Mouse (Mus musculus) liver, embryonic 14.5 days (tissue): ENCODE measurements around the gene Csf2rb. TPM values are rescaled to one million over a fixed set of nuclear protein-coding genes. Genes with fewer than 3 reads are reported as not detected.
"Not testable (repeated sequence)": the region's sequence is repeated elsewhere in the genome, so short reads cannot be mapped to it uniquely, and the experiment has no call there.

Source experiments
- ATAC-seq: fragments of 200-750 bp; cut with Nextera tagmentation; 2 replicates; pipeline ENCODE4 v1.8.0; 2017; ENCODE audit warnings: moderate number of reproducible peaks, mild to moderate bottlenecking, moderate library complexity; ENCODE audit not compliant: insufficient read depth
- DNase-seq, 3 experiments: peaks; one replicate each; pipeline ENCODE4 v3.0.0-alpha.2; 2012 to 2013; ENCODE audit warnings: low read depth in 3 of 3, low spot score in 3 of 3
- H3K27ac ChIP-seq: fragments of 300-500 bp; sonication (generic); 2 replicates; pipeline ENCODE4 v1.5.1; 2014; ENCODE audit warnings: moderate library complexity, mild to moderate bottlenecking, control low read depth, inconsistent platforms
- H3K27me3 ChIP-seq: fragments of 300-500 bp; sonication (generic); 2 replicates; pipeline ENCODE4 v1.6.1; 2014; ENCODE audit warnings: mild to moderate bottlenecking, low read length, moderate library complexity; ENCODE audit not compliant: control insufficient read depth, insufficient read depth
- H3K36me3 ChIP-seq: fragments of 300-500 bp; sonication (generic); replicated peaks from 2 replicates; pipeline ENCODE4 v1.6.1; 2014; ENCODE audit warnings: low read depth; ENCODE audit not compliant: control insufficient read depth, insufficient read depth
- H3K4me1 ChIP-seq, 2 experiments: fragments of 200-500 bp in 1 of 2; fragments of 300-500 bp in 1 of 2; sonication (generic) in 1 of 2; replicated peaks; 2 replicates each; pipeline ENCODE4 v1.6.1; 2012 to 2014; ENCODE audit warnings: antibody characterized with exemption in 1 of 2, inconsistent platforms in 1 of 2, low read length in 1 of 2; ENCODE audit not compliant: control insufficient read depth in 2 of 2, insufficient read depth in 2 of 2
- H3K4me2 ChIP-seq: fragments of 300-500 bp; sonication (generic); 2 replicates; pipeline ENCODE4 v1.6.1; 2014; ENCODE audit warnings: low read depth, mild to moderate bottlenecking, control low read depth, moderate library complexity
- H3K4me3 ChIP-seq, 2 experiments: fragments of 200-500 bp in 1 of 2; fragments of 300-500 bp in 1 of 2; sonication (generic) in 1 of 2; 2 replicates each; pipeline ENCODE4 v1.5.1; 2012 to 2014; ENCODE audit warnings: low read depth in 2 of 2, low read length in 2 of 2, mild to moderate bottlenecking in 2 of 2, control low read depth in 1 of 2, inconsistent platforms in 1 of 2, moderate library complexity in 1 of 2; ENCODE audit not compliant: insufficient read depth in 1 of 2
- H3K9ac ChIP-seq: fragments of 300-500 bp; sonication (generic); replicated peaks from 2 replicates; pipeline ENCODE4 v1.6.1; 2014; ENCODE audit warnings: mild to moderate bottlenecking, control low read depth, moderate library complexity
- H3K9me3 ChIP-seq: fragments of 300-500 bp; sonication (generic); 2 replicates; pipeline ENCODE4 v1.6.1; 2016; ENCODE audit warnings: low read length, mixed read lengths; ENCODE audit not compliant: control insufficient read depth
- CTCF ChIP-seq: IDR thresholded peaks from 2 replicates; pipeline ENCODE4 v1.5.1; 2016; ENCODE audit warnings: antibody characterized with exemption, low read depth, control low read depth
- EP300 ChIP-seq: IDR thresholded peaks from 2 replicates; pipeline ENCODE4 v1.6.1; 2016; ENCODE audit warnings: antibody characterized with exemption, low read depth
- whole genome bisulfite sequencing: fragments of 180-500 bp; shearing (Covaris S2); extraction: QIAGEN DNeasy Blood & Tissue Kit; methylation state at CpG from one replicate; pipeline ENCODE4 v1.1.7; 2014; ENCODE audit not compliant: insufficient replicate concordance; 5-methylcytosine and 5-hydroxymethylcytosine counted together
- polyA plus RNA-seq, 2 experiments: library from polyadenylated mRNA; depleted of rRNA in 1 of 2; stranded (reverse) in 1 of 2; unstranded in 1 of 2; fragments of >200 nt; fragmentation: Nextera tagmentation in 1 of 2; extraction: Ambion mirVana in 1 of 2; gene quantifications; 2 replicates each; pipeline versions ENCODE4 v1.2.1 to v1.2.3; 2012 to 2014

Gene Csf2rb
- polyA plus RNA-seq (2012; rRNA removed) (4.3 and 4.5 TPM in 2 replicates), polyA plus RNA-seq (2014; fragmentation: Nextera tagmentation; extraction: Ambion mirVana) (5.0 and 5.9 TPM in 2 replicates)

DNA sequence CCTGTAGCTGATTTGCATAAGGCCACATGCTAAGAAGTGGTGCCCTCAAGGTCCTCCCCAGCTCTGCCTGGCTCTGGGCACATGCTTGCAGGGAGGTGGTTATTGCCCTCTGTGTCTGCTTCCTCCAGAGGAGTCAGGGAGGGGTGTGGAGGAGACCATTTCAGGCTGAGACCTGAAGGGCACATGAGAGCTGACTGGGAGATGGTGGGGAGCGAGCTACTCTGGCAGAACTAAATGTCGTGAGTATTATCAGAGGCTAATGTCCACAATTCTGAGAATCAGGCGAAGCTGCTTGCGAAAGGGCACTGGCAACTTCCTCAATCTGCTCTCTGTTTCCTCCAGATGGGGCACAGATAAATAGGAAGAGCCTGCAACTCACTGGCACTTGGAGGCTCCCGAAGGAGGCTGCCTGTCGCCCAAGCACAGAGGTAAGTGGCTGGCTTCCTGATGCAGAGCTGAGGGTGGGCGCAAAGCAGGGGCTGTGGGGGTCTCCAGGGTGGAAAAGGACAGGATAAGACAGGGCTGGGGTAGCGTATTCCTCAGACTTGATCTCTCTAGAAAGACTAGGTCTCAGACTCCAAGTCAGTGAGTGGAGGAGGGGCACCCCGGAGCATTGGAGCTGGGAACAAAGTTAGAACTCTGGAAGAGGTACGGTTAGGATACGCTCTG lies at the start of gene Csf2rb:
Gene Csf2rb (plus strand): TSS at position 82 of the 669 bp plus-strand sequence.
- Histone ChIP-seq H3K9me3 (no peaks in the 10 kb centered on the region), H3K27me3 (no peaks in the 10 kb centered on the region), H3K9ac (peak within 1 kb of the TSS; percentile 18; the same call in 1 of the 2 replicates), H3K4me1 (no peaks in the 10 kb centered on the region), H3K27ac (no peak within 1 kb of the TSS), H3K4me2 (no peak within 1 kb of the TSS), H3K36me3 (no peaks in the 10 kb centered on the region), H3K4me3 (peak within 1 kb of the TSS; percentile 29 to 37)
- ATAC-seq (no peak), DNase-seq (peak in 1 of 3 experiments; percentile 19)
- WGBS, result 15% methylated on average over 11 of the region's 11 CpGs
- TF ChIP-seq CTCF (no peak), EP300 (no peak)

DNA sequence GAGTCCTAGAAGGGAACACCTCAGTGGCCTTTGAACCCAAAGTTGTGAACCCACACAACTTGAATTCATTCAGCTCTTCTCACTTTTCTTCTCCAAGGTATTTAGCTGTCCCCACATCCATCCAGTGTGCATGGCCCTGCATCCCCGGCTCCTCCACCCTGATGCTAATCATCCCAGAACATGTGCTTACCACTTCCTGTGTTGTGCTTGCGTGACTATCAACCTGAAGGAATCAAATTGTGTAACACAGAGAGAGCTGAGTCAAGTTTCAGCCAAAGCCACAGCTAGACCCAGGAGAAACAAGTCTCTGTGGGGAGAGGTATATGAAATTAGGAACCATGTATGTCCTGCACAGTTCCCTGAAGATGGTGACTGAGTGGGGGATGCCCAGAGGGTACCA lies 47.2 kb upstream of the Csf2rb start:
- Histone ChIP-seq H3K4me3 (no peak overlapping the region), H3K4me1 (0 out of 4 replicates have a peak, but pooled peaks cover 0 to 4% of the 10 kb centered on the region in 2 experiments), H3K9ac (no peak overlapping the region), H3K36me3 (no peaks in the 10 kb centered on the region), H3K9me3 (no peaks in the 10 kb centered on the region), H3K4me2 (no peak overlapping the region), H3K27me3 (no peaks in the 10 kb centered on the region), H3K27ac (no peak overlapping the region)
- DNase-seq (no peak), ATAC-seq (no peak)
- 7% methylated on average over 2 of the region's 2 CpGs for WGBS
- no peak for TF ChIP-seq EP300
- TF ChIP-seq CTCF, result no peak

DNA sequence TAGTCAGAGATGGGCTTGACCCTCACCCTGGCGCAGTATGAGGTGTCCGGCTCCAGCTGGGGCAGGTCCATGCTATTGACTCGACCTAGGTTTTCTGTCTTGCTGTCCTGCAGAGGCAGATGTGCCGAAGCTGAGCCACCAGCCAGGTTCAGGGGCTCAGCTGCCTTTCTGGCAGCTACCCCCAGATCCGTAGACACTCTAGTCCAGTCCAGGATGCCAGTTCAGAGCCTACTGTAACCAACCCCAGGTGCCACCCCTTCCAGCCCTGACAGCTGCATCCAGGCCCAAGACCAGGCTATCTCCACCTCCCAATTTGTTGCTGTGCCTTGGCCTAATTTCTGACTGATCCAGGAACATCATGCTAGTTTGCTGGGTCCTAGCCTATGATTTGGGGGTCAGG lies 37.6 kb upstream of the Csf2rb start:
- no peak for DNase-seq

DNA sequence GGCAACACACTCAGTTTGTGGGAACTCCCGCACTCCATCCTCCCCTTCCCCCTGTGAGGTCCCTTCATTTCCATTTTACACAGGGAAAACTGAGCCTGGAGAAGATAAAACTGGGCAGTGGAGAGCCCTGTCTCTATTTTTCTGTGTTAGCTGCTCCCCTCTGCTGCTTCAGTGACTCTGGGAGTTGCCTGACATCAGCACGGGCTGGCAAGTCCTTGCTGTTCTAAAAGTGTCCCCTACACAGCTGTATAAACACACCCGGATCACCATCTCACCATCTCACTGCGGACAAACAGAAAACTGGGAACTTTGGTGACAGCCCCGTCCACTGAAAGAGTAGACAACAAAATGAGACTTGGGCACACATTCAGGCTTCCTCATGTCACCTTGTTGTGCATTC lies 35.8 kb upstream of the Csf2rb start:
- H3K27ac ChIP-seq, result not testable (repeated sequence)

More for the DNA sequence above, 37.6 kb upstream of the Csf2rb start:
- no peaks in the 10 kb centered on the region for H3K27me3 ChIP-seq
- no peak overlapping the region for H3K4me3 ChIP-seq
- 52% methylated on average over 5 of the region's 5 CpGs for WGBS
- TF ChIP-seq CTCF (no peak), EP300 (no peak)
- H3K36me3 ChIP-seq, result no peaks in the 10 kb centered on the region
- H3K9me3 ChIP-seq, result no peaks in the 10 kb centered on the region
- ATAC-seq, result no peak
- no peak overlapping the region for H3K27ac ChIP-seq
- no peak overlapping the region for H3K4me2 ChIP-seq
- no peaks in the 10 kb centered on the region for H3K4me1 ChIP-seq
- H3K9ac ChIP-seq, result no peak overlapping the region

DNA sequence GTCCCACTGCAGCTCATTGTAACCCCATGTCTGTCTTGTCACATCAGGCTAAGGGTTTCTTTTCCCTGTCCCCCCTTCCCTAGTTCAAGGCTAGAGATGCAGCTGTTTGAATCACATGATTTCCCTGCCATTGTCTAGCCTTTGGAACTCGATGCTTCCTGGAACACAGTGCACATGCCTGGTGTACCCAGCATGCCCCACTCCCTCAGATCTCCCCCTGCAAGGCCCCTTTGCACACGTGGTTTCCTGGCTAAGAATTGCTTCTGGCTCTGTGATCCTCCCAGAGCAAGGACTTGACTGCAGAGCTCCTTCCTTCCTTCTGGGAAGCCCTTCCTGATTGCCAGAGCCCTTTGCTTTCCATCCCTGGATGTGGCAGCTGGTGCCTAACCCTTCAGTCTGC lies 32.3 kb upstream of the Csf2rb start:
- not testable (repeated sequence) for H3K4me3 ChIP-seq, H3K27me3 ChIP-seq, H3K4me2 ChIP-seq, ATAC-seq, H3K9me3 ChIP-seq, H3K9ac ChIP-seq, H3K36me3 ChIP-seq, H3K27ac ChIP-seq, H3K4me1 ChIP-seq, DNase-seq
- 0% methylated on average over 2 of the region's 2 CpGs for WGBS

More for the DNA sequence above, 35.8 kb upstream of the Csf2rb start:
- not testable (repeated sequence) for H3K4me2 ChIP-seq, H3K9ac ChIP-seq, H3K4me1 ChIP-seq, H3K36me3 ChIP-seq, H3K9me3 ChIP-seq, DNase-seq, ATAC-seq, H3K27me3 ChIP-seq, H3K4me3 ChIP-seq
- WGBS, result 40% methylated on average over 4 of the region's 5 CpGs
